Mouse (Mus musculus): ENCODE data around the gene Mapk13. TPM values are rescaled to one million over a fixed set of nuclear protein-coding genes. Genes with fewer than 3 reads are reported as not detected.

Mapk13 gene
- total and polyA plus RNA-seq, 3 experiments, result 0.04 to 1.4 TPM; not detected in 1

GRCm38 (mm10) chr17:28750580-28750979, 18.5 kb upstream of the Mapk13 start:
- peaks cover 0 to 10% of the 10 kb centered on the region in 2 experiments; a peak in 2 of 4 replicates for H3K36me3 ChIP-seq (ENCODE audit: control insufficient read depth in 1 of 2, insufficient read depth in 2 of 2, low read length in 2 of 2)
- TF ChIP-seq ZNF384 (IDR thresholded peaks at IDR 0.05; ENCODE audit: low read depth, low read length), result no peak
- no peak for TF ChIP-seq MYC (IDR thresholded peaks at IDR 0.05; ENCODE audit: low read depth, low read length)
- no peak for TF ChIP-seq MAZ (IDR thresholded peaks at IDR 0.05; ENCODE audit: low read depth, low read length)
- TF ChIP-seq CHD1 (IDR thresholded peaks at IDR 0.05; ENCODE audit: low read depth, low read length), result no peak
- TF ChIP-seq USF1 (IDR thresholded peaks at IDR 0.05; ENCODE audit: low read depth, low read length), result no peak
- TF ChIP-seq POLR2AphosphoS5 (IDR thresholded peaks at IDR 0.05; ENCODE audit: borderline replicate concordance, low read depth, low read length), result no peak
- TF ChIP-seq ZKSCAN1 (IDR thresholded peaks at IDR 0.05; ENCODE audit: low read depth, low read length), result no peak
- TF ChIP-seq GABPA (IDR thresholded peaks at IDR 0.05; ENCODE audit: low read depth, low read length), result no peak
- TF ChIP-seq TAL1 (IDR thresholded peaks at IDR 0.05; ENCODE audit: low read length), result no peak
- TF ChIP-seq RAD21 (IDR thresholded peaks at IDR 0.05; ENCODE audit: low read depth, low read length), result peak; percentile 4
- no peak for TF ChIP-seq UBTF (IDR thresholded peaks at IDR 0.05; ENCODE audit: borderline replicate concordance, insufficient read depth, low read depth, low read length)
- no peak for TF ChIP-seq USF2 (IDR thresholded peaks at IDR 0.05; ENCODE audit: borderline replicate concordance in 1 of 2, insufficient read depth in 1 of 2, low read depth in 1 of 2, low read length in 2 of 2)
- TF ChIP-seq POLR2AphosphoS2 (IDR thresholded peaks at IDR 0.05; ENCODE audit: low read length), result no peak
- no peak for TF ChIP-seq ZC3H11A (IDR thresholded peaks at IDR 0.05; ENCODE audit: low read depth, low read length)
- no peak for TF ChIP-seq MYB (IDR thresholded peaks at IDR 0.05; ENCODE audit: low read depth, low read length)
- TF ChIP-seq RCOR1 (IDR thresholded peaks at IDR 0.05; ENCODE audit: low read depth, low read length), result 0 out of 2 replicates have a peak, but pooled peaks have one; percentile 17
- no peak for TF ChIP-seq KAT2A (conservative IDR thresholded peaks at IDR 0.05; ENCODE audit: low read depth, low read length)
- no peak for TF ChIP-seq MEF2A (IDR thresholded peaks at IDR 0.05; ENCODE audit: extremely low read depth, insufficient replicate concordance, low read depth, low read length, poor library complexity, severe bottlenecking)
- TF ChIP-seq EP300 (IDR thresholded peaks at IDR 0.05; ENCODE audit: low read depth in 1 of 2, low read length in 2 of 2), result peak in 1 of 2 experiments; percentile 22; a peak in 1 of 4 replicates
- TF ChIP-seq HCFC1 (IDR thresholded peaks at IDR 0.05; ENCODE audit: low read depth, low read length), result no peak
- TF ChIP-seq GATA1 (IDR thresholded peaks at IDR 0.05; ENCODE audit: low read depth, low read length), result no peak
- TF ChIP-seq MXI1 (IDR thresholded peaks at IDR 0.05; ENCODE audit: low read depth, low read length), result 0 out of 2 replicates have a peak, but pooled peaks have one; percentile 18
- TF ChIP-seq POLR2A (IDR thresholded peaks at IDR 0.05; ENCODE audit: control insufficient read depth in 1 of 2, insufficient read depth in 1 of 2, low read depth in 1 of 2, low read length in 2 of 2, poor library complexity in 1 of 2), result no peak
- no peak for TF ChIP-seq TBP (IDR thresholded peaks at IDR 0.05; ENCODE audit: low read depth, low read length)
- TF ChIP-seq CTCF (IDR thresholded peaks at IDR 0.05 in 2 of 3, conservative IDR thresholded peaks at IDR 0.05 in 1 of 3; ENCODE audit: control insufficient read depth in 1 of 3, insufficient read depth in 1 of 3, low read depth in 2 of 3, low read length in 3 of 3, poor library complexity in 1 of 3, severe bottlenecking in 1 of 3), result peak in 1 of 3 experiments; percentile 17; a peak in 1 of 6 replicates
- TF ChIP-seq E2F4 (IDR thresholded peaks at IDR 0.05; ENCODE audit: borderline replicate concordance, low read depth, low read length), result no peak
- no peak for TF ChIP-seq CHD2 (IDR thresholded peaks at IDR 0.05; ENCODE audit: low read length)
- TF ChIP-seq NELFE (IDR thresholded peaks at IDR 0.05; ENCODE audit: low read depth, low read length), result 0 out of 2 replicates have a peak, but pooled peaks have one; percentile 16
- TF ChIP-seq MAX (IDR thresholded peaks at IDR 0.05; ENCODE audit: low read length), result peak; percentile 32; the same call in 1 of the 2 replicates
- no peak for TF ChIP-seq SIN3A (IDR thresholded peaks at IDR 0.05; ENCODE audit: low read length)
- no peak for TF ChIP-seq NRF1 (IDR thresholded peaks at IDR 0.05; ENCODE audit: insufficient read depth, low read depth, low read length, poor library complexity, severe bottlenecking)
- no peak for TF ChIP-seq JUND (IDR thresholded peaks at IDR 0.05; ENCODE audit: low read depth, low read length)
- peak; percentile 61 for DNase-seq (ENCODE audit: low read depth, low spot score)
- H3K9ac ChIP-seq (ENCODE audit: control insufficient read depth, low read depth, low read length, poor library complexity, severe bottlenecking), result no peak overlapping the region
- H3K4me3 ChIP-seq (ENCODE audit: control insufficient read depth in 1 of 2, insufficient read depth in 1 of 2, low read depth in 2 of 2, low read length in 2 of 2), result no peak overlapping the region
- H3K79me2 ChIP-seq (ENCODE audit: control insufficient read depth, insufficient read depth, low read length, poor library complexity), result no peaks in the 10 kb centered on the region
- H3K4me1 ChIP-seq (ENCODE audit: control insufficient read depth in 1 of 2, insufficient read depth in 2 of 2, low read length in 2 of 2), result peaks cover 0 to 13% of the 10 kb centered on the region in 2 experiments; a peak in 3 of 4 replicates
- H3K9me3 ChIP-seq (replicated peaks; ENCODE audit: insufficient read depth, low read length), result no peaks in the 10 kb centered on the region
- H3K27ac ChIP-seq (ENCODE audit: control insufficient read depth, low read depth, low read length), result no peak overlapping the region
- H3K27me3 ChIP-seq (ENCODE audit: control insufficient read depth in 1 of 2, insufficient read depth in 2 of 2, low read length in 2 of 2), result no peaks in the 10 kb centered on the region

Measured in MEL (cell line).